Mouse (Mus musculus) cerebellum, adult 8-10 months (tissue): ENCODE data around the gene Ints13.
"Not testable (repeated sequence)": the region's sequence is repeated elsewhere in the genome, so short reads cannot be mapped to it uniquely, and the experiment has no call there.

Experiments
- DNase-seq: peaks from one replicate; pipeline ENCODE4 v3.0.0; 2022

Gene Ints13

DNA sequence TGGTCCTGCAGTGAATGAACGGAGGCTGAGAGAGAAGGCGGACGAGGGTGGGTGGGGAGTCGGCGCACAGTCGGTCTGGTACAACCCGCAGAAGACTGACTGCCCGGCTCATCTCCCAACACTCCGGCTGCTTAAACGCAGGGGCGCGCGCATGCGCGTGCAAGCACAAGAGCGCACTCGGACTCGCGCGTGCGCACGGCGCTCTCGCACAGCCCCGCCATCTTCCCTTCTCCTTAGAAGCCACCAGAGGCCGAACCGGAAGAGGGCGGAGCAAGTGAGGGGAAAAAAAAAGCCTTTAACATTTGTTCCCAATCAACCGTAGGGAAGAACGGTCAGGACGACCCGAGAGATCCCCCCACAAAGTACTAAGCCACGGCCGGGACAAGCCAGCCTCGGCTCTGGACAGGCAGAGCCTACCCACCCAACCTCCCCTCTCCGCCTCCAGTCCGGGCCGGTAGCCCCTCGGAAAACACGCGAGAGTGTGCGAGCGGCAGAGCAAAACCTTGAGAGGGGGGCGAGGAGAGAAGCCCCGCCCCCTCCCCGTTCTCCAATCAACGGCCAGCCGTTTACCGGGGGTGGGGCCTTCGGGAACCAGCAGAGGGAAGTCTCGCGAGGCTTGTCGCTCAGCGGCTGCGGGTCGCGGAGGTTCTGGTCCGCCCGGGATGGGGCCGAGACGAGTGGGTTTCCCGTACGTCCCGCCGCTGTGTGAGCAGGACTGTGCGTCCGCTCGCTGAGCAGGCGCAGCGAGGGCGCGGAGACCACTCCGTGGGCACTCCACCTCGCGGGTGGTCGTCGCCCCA is at the start of gene Ints13:
Ints13 (minus strand) TSS at position 526 of the 800 bp plus-strand sequence.
- DNase-seq, result peak; percentile 96

DNA sequence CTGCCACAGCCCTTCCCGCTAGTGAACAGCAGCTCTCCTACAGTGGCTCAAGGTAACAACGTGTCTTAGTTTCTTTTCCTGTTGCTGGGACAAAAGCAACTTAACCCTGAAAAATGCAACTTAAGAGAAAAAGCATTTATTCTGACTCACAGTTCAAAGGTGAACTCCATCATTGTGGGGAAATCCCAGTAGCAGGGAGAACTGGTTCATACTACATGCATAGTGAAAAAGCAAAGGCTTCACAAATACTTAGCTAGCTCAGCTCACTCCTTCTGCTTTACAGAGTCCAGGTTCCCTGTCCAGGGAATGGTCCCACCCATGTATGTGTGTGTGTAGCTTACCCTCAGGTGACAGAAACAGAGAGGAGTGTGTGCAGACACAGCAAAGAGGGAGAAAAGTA is 39.0 kb upstream of the Ints13 start:
- no peak for DNase-seq

DNA sequence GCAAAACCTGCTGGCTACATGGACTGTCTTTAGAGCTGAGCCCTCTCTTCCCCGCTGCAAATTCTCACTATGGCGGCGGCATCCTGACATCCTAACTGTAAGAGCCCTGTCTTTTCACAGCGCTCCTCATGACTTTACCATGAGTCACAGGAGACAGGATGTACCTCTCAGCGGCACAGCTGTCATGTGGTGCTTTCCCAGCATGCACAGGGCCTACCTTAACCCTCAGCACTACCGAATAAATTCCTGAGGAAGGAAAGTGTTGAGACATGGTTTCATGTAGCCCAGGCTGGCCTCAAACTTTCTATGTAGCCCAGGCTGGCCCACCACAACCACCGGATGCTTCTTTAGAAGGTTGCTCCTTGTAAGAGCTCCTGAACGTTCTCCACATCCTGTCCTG is 38.3 kb upstream of the Ints13 start:
- no peak for DNase-seq

GRCm38 (mm10) chr6:146614541-146614940 is 36.9 kb upstream of the Ints13 start:
- no peak for DNase-seq

GRCm38 (mm10) chr6:146613907-146614306 is 36.3 kb upstream of the Ints13 start:
- DNase-seq, result no peak

DNA sequence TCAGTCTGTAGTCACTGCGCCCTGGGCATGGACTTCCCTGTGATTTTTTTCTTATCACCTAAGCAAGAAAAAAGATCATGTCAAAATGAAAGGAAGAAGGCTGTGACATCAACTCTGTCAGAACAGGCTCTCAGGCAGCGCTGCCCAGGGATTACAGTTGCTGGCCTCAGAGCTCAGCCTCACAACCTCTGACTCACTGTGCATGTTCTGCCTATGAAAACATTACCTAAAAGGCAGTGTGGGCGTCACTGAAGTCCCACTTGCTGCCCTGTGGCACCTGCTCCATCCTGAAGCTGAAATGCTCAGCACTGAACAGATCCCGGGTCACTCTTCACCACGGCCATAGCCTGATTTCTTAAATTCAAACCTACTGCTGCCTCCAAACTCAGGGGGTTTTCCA is 35.1 kb upstream of the Ints13 start:
- no peak for DNase-seq

GRCm38 (mm10) chr6:146611897-146612296 is 34.3 kb upstream of the Ints13 start:
- no peak for DNase-seq

DNA sequence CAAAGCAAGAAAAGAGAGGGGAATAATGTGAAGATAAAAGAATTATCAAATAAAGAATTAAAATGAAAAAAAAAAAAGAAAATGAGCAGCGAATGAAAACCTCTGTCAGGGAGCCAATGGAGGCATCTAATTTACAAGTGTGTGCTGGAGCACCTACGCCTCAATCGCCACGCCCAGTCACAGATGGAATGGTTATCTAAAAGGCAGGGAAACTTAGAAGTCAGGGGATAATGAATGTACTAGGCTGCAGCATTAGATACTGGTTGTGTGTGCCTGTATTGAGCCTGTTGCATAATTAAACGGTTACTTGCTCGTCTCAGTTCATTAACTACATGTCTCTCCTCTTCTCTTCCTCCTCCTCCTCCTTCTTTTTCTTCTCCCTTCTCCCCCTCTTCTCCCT is 33.8 kb upstream of the Ints13 start:
- DNase-seq, result no peak

GRCm38 (mm10) chr6:146603651-146604050 is 26.0 kb upstream of the Ints13 start:
- DNase-seq, result no peak

GRCm38 (mm10) chr6:146602601-146603000 is 25.0 kb upstream of the Ints13 start:
- DNase-seq, result no peak

DNA sequence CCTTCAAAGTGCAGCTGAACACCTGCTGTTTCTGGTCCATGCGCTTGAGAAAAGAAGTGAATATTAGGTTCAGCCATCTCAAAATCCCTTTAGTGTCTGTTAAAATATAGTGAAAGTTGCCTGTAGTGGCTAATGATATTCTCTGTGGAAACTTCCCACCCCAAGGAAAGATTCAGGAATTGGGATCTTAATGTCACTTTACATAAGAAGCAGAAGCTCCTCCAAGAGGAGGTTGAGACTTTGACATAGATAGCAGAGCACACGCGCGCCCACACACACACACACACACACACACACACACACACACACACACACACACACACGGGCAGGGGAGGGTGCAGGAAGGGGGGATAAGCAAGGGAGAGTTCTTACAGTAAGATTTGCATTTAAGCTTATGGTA is 7.5 kb upstream of the Ints13 start:
- no peak for DNase-seq

DNA sequence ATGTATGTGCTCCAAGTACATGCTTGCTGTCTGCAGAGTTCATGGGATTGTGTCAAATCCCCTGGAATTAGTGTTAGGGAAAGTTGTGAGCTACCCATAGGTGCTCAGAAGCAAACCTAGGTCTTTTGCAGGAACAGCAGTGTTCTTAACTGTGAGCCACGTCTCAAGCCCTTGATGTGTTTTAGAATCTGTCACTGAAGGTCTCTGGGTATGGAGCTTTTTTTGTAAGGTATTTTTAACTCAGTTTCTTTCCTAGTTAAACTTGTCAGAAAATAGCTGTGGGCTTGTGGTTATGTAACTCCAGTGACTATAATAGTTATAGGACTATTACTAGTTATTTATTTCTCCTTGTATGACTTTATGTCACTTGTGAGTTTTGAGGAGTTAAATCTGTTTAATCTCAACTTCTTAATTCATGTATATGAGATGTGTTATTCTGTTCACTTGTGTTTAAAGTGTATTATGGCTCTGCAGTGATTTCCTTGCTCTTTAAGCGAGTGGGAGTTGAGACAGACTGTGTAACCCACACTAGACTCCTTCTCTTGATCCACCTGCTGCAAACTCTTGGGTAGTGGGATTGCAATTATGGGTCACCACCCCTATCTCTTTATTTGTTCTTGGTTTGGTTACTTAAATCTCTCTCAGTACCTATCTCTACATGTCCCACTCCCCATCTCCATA is 5.9 kb upstream of the Ints13 start:
- DNase-seq, result no peak

GRCm38 (mm10) chr6:146580381-146580926 is 2.8 kb upstream of the Ints13 start:
- DNase-seq, result no peak

GRCm38 (mm10) chr6:146578586-146578985 is 951 bp upstream of the Ints13 start:
- DNase-seq, result peak; percentile 17

DNA sequence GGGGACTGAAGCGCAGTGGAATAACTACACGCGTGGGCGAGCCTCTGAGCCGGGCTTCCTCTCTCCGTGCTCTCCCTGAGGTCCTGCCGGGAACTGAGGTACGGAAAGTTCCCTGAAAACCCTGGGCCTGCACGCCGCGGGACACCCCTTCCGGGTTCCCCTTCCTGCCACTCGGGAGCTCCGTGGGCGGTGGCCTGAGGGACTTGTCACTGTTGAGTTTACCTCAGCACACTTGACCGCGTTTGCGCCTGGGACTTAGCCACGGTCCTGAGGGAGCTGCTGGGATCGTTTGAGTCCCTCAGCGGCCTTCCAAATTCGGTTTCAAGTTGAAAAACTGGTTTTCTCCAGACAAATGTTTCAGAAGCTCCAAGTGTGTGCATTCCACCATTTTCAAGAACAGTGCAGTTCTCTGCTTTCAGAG is 486 bp upstream of the Ints13 start:
- DNase-seq, result no peak

GRCm38 (mm10) chr6:146576903-146577302 is 732 bp downstream of the Ints13 start, which contains the start of gene Fgfr1op2:
Gene Fgfr1op2, plus strand, starts transcription at chr6:146577203.
- no peak for DNase-seq

GRCm38 (mm10) chr6:146572073-146572472 is 5.6 kb downstream of the Ints13 start:
- DNase-seq, result no peak

- DNase-seq, result not testable (repeated sequence)
These were observed 15.2 kb downstream of the Ints13 start for GRCm38 (mm10) chr6:146562461-146562860.

- no peak for DNase-seq
These were observed 26.3 kb downstream of the Ints13 start for GRCm38 (mm10) chr6:146551326-146551725.

DNA sequence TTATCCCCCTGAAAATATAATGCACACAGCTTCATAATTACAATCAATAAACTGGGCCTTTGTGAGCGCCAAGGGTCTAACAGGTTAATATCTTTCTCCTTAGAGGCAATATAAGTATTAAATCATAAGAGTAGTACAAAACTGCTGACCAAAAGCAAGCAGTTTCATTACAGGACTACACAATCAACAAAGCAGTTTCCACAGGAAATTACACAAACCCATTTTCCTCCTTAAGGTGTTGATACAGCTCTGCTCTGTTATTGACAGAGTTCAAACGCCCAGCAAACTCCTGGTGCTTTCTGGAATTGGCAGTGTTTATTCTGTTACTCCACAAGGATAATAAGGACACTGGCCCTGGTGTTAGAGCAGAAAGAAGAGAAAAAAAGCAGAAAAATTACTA is 27.2 kb downstream of the Ints13 start:
- no peak for DNase-seq

GRCm38 (mm10) chr6:146545289-146545865 is 32.3 kb downstream of the Ints13 start:
- no peak for DNase-seq

- no peak for DNase-seq
These were observed 33.0 kb downstream of the Ints13 start for GRCm38 (mm10) chr6:146544622-146545021.

- no peak for DNase-seq
These were observed 37.2 kb downstream of the Ints13 start for GRCm38 (mm10) chr6:146540386-146540785.

DNA sequence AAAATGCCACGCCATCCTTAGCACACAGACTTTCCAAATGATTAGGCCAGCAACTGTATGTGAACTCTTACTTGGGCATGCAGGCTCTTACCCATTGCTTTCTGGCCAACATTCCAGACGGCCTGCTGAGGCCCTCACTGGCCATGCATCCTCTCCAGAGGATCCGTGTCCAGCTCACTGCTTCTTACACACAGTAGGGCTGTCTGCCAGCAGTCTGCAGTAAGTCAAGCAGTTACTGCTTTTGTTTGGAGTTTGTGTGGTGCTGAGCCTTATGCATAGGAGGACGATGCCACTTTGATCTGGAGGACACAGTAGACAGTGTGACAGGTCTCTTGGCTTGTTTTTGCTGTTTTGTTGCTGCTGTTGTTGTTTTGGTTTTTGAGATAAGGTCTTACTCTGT is 39.0 kb downstream of the Ints13 start:
- no peak for DNase-seq
